Mouse (Mus musculus): ENCODE results near the gene Mkrn2os. TPM values are rescaled to one million over a fixed set of nuclear protein-coding genes. Genes with fewer than 3 reads are reported as not detected.
"Not testable (repeated sequence)": the region's sequence is repeated elsewhere in the genome, so short reads cannot be mapped to it uniquely, and the experiment has no call there.

Mkrn2os gene
- 97.1 and 113 TPM in 2 replicates for polyA plus RNA-seq (2012; rRNA removed)

DNA sequence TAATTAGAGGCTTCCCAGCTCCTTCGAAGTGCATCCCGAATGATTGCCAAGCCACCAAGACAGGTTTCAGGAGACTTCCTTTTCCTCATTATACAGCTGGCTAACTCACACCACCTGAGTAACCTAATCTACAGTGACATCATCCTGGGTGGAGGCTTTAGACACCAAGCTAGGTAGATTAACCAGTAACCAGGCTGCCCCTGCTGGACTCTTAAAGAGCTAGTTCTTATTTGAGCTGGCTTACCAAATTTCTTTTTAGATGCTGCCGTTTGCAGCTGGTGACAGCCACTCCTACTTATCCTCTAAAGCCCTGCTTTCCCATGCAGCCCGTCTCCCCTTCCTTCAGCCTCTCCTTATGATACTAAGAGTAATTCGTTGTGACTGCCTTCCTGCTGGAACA lies at the start of gene Mkrn2os:
Mkrn2os (minus strand) TSS at position 119 of the 400 bp plus-strand sequence.
- 0 out of 2 replicates have a peak, but pooled peaks cover 6% of the 10 kb centered on the region for H3K36me3 ChIP-seq (ENCODE audit: control insufficient read depth, insufficient read depth, low read length)
- H3K4me3 ChIP-seq (ENCODE audit: low read depth, low read length): peak within 1 kb of the TSS; percentile 65
- whole genome bisulfite sequencing: 17% methylated on average over 5 of the region's 5 CpGs
- no peak for TF ChIP-seq CTCF (IDR thresholded peaks at IDR 0.05; ENCODE audit: extremely low read depth, insufficient read length, insufficient replicate concordance, low read depth, low read length)
- no peaks in the 10 kb centered on the region for H3K27me3 ChIP-seq (ENCODE audit: control insufficient read depth, insufficient read depth, low read length)
- H3K4me1 ChIP-seq (ENCODE audit: control insufficient read depth, insufficient read depth, insufficient read length, low read length): peaks cover 9% of the 10 kb centered on the region; the same call in 1 of the 2 replicates
- peak within 1 kb of the TSS; percentile 86 for H3K27ac ChIP-seq (ENCODE audit: insufficient read depth, low read depth, low read length)

DNA sequence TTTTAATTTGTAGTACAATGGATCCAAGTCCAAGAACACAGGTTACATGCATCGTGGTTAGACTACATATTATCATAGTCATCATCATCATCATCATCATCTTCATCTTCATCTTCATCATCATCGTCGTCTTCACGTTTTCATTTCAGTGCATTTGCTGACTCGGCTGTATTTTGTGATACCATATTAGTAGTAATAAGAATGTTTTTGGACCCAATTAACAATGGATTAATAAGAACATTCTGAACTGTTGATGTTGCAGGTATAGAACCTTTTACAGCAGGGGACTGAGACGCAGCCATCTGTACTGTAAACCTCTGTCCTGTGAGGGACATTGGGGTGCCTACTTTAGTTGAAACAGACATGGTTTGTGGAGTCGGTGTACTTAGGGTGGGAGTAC lies 45.8 kb upstream of the Mkrn2os start:
- not testable (repeated sequence) for H3K27me3 ChIP-seq (ENCODE audit: control insufficient read depth, insufficient read depth, low read length); H3K27ac ChIP-seq (ENCODE audit: insufficient read depth, low read depth, low read length); H3K4me3 ChIP-seq (ENCODE audit: low read depth, low read length); H3K4me1 ChIP-seq (ENCODE audit: control insufficient read depth, insufficient read depth, insufficient read length, low read length)
- peaks cover 48% of the 10 kb centered on the region for H3K36me3 ChIP-seq (ENCODE audit: control insufficient read depth, insufficient read depth, low read length)
- 94% methylated on average over 7 of the region's 7 CpGs for WGBS

DNA sequence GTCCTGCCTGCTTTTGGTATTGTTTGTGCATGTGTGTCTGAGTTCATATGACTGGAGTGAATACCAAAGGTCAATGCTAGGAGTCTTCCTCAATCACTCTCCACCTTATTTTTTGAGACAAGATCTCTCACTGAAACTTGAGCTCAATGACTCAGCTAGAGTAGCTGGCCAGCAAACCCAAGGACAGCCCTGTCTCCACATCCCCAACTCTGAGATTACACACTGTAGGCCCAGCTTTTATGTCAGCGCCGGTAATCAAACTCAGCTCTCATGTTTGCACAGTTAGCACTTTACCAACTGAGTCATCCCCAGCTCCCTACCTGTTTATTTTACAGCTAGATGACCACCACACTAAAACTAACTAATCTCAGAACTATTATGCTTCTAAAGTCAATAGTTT lies 41.6 kb upstream of the Mkrn2os start:
- no peak overlapping the region for H3K4me3 ChIP-seq (ENCODE audit: low read depth, low read length)
- no peaks in the 10 kb centered on the region for H3K27me3 ChIP-seq (ENCODE audit: control insufficient read depth, insufficient read depth, low read length)
- H3K4me1 ChIP-seq (ENCODE audit: control insufficient read depth, insufficient read depth, insufficient read length, low read length): no peaks in the 10 kb centered on the region
- H3K27ac ChIP-seq (ENCODE audit: insufficient read depth, low read depth, low read length): no peak overlapping the region
- peaks cover 58% of the 10 kb centered on the region for H3K36me3 ChIP-seq (ENCODE audit: control insufficient read depth, insufficient read depth, low read length)
- TF ChIP-seq CTCF (IDR thresholded peaks at IDR 0.05; ENCODE audit: extremely low read depth, insufficient read length, insufficient replicate concordance, low read depth, low read length) (no peak), POLR2A (IDR thresholded peaks at IDR 0.05; ENCODE audit: low read depth, low read length) (no peak)
- 68% methylated on average over 2 of the region's 2 CpGs for WGBS

DNA sequence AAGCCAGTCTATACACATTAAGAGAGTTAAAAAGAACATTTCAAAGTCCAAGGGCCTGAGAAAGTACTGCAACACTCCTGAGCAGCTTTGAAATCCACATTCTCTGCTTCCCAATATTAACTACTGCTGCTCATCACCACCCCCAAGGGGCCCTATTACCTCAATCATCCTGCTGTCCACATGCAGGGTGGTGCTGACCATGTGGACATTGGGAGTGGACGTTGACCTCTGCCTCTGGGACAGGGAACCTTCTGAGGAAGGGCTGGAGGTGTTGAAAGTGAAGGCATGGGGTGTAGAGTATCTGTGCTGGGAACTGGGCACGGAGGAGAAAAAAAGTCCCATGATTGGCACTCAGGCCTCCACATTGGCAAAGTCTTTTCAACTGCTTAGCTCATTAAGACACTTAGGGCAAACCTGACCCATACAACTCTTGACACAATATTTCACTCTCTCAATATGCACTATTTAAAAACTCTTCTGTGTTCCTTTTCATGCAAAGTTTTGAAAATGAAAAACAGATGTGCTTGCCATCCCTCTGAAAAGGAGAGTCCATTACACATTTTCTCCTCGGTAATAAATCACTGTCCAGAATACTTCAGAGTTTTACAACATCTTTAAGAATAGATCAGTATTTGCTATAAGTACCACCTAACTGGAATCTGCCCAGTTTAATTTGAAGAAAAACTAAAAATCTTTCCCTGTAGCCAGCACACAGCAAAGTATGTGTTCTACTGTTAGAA lies 38.9 kb upstream of the Mkrn2os start:
- no peaks in the 10 kb centered on the region for H3K27me3 ChIP-seq (ENCODE audit: control insufficient read depth, insufficient read depth, low read length)
- no peak overlapping the region for H3K4me3 ChIP-seq (ENCODE audit: low read depth, low read length)
- H3K36me3 ChIP-seq (ENCODE audit: control insufficient read depth, insufficient read depth, low read length): peaks cover 60% of the 10 kb centered on the region
- 79% methylated on average over 3 of the region's 3 CpGs for WGBS
- no peak for TF ChIP-seq POLR2A (IDR thresholded peaks at IDR 0.05; ENCODE audit: low read depth, low read length)
- TF ChIP-seq CTCF (IDR thresholded peaks at IDR 0.05; ENCODE audit: extremely low read depth, insufficient read length, insufficient replicate concordance, low read depth, low read length): no peak
- H3K4me1 ChIP-seq (ENCODE audit: control insufficient read depth, insufficient read depth, insufficient read length, low read length): no peaks in the 10 kb centered on the region
- no peak overlapping the region for H3K27ac ChIP-seq (ENCODE audit: insufficient read depth, low read depth, low read length)

DNA sequence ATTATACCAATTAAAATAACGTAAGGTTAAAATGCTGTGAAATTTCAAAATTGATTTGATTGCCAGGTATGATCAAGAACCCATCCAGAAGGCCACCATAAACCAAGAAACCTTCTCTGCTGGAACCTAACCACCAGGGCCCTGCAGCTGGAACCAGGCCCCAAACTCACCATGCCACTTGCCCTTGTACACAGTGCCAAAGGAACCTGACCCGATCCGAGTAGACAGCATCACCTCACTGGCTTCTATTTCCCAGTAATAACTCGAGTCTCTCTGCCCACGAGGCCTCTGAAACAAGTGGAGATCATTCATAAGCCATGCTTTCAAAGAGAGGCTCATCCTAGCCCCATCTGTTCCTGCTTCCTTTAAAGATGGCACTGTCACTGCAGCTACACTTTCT lies 33.7 kb upstream of the Mkrn2os start:
- 78% methylated on average over 5 of the region's 5 CpGs for WGBS
- TF ChIP-seq CTCF (IDR thresholded peaks at IDR 0.05; ENCODE audit: extremely low read depth, insufficient read length, insufficient replicate concordance, low read depth, low read length) (no peak), POLR2A (IDR thresholded peaks at IDR 0.05; ENCODE audit: low read depth, low read length) (no peak)
- Histone ChIP-seq H3K27ac (ENCODE audit: insufficient read depth, low read depth, low read length) (no peak overlapping the region), H3K4me1 (ENCODE audit: control insufficient read depth, insufficient read depth, insufficient read length, low read length) (no peaks in the 10 kb centered on the region), H3K27me3 (ENCODE audit: control insufficient read depth, insufficient read depth, low read length) (no peaks in the 10 kb centered on the region), H3K4me3 (ENCODE audit: low read depth, low read length) (no peak overlapping the region), H3K36me3 (ENCODE audit: control insufficient read depth, insufficient read depth, low read length) (peaks cover 72% of the 10 kb centered on the region)

DNA sequence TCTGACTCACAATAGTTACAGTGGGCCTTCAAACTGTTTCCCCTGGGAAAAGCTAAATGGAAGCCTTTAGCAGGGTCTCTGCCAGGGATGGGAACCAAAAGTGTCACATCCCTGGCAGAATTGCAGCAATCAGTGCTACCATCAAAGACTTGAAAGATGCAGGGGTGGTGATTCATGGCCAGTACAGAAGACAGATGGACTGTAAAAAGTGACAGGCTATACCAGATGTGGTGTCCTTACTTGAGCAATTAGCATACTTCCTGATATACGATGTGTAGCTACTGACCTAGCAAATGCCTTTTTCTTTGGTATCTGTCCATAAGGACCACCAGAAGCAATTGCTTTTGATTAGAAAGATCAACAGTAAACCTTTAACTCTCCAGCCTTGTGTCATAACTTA lies 28.6 kb upstream of the Mkrn2os start:
- H3K4me3 ChIP-seq (ENCODE audit: low read depth, low read length): no peak overlapping the region
- H3K4me1 ChIP-seq (ENCODE audit: control insufficient read depth, insufficient read depth, insufficient read length, low read length): no peaks in the 10 kb centered on the region; the same call in 1 of the 2 replicates
- H3K27ac ChIP-seq (ENCODE audit: insufficient read depth, low read depth, low read length): no peak overlapping the region
- no peaks in the 10 kb centered on the region for H3K27me3 ChIP-seq (ENCODE audit: control insufficient read depth, insufficient read depth, low read length)
- 81% methylated on average over 1 of the region's 1 CpGs for WGBS
- TF ChIP-seq CTCF (IDR thresholded peaks at IDR 0.05; ENCODE audit: extremely low read depth, insufficient read length, insufficient replicate concordance, low read depth, low read length) (no peak), POLR2A (IDR thresholded peaks at IDR 0.05; ENCODE audit: low read depth, low read length) (no peak)
- peaks cover 86% of the 10 kb centered on the region for H3K36me3 ChIP-seq (ENCODE audit: control insufficient read depth, insufficient read depth, low read length)

DNA sequence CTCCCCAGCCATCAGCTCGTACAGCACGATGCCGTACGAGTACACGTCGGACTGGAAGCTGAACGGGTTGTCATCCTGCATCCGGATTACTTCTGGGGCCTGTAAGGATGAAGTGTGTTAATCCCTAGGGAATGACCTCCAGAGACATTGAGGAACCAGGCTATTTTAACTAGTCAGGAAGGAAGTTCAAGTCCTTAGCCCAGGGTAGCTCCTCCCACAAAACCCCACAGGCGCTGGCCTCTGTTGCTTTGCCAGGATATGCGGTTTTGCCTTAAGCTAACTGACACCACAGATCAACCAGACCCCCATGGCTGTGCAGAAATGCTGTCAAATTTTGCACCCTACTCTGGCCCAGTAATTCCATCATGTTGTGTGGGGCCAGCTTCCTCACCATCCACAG lies 27.4 kb upstream of the Mkrn2os start:
- Histone ChIP-seq H3K4me3 (ENCODE audit: low read depth, low read length) (no peak overlapping the region), H3K27ac (ENCODE audit: insufficient read depth, low read depth, low read length) (no peak overlapping the region), H3K27me3 (ENCODE audit: control insufficient read depth, insufficient read depth, low read length) (no peaks in the 10 kb centered on the region), H3K36me3 (ENCODE audit: control insufficient read depth, insufficient read depth, low read length) (peaks cover 82% of the 10 kb centered on the region), H3K4me1 (ENCODE audit: control insufficient read depth, insufficient read depth, insufficient read length, low read length) (no peaks in the 10 kb centered on the region; the same call in 1 of the 2 replicates)
- 87% methylated on average over 10 of the region's 10 CpGs for WGBS
- TF ChIP-seq CTCF (IDR thresholded peaks at IDR 0.05; ENCODE audit: extremely low read depth, insufficient read length, insufficient replicate concordance, low read depth, low read length) (no peak), POLR2A (IDR thresholded peaks at IDR 0.05; ENCODE audit: low read depth, low read length) (no peak)

Measured in small intestine, adult 2 months (tissue).